Mouse (Mus musculus): ENCODE results near the gene Mical3. TPM values are rescaled to one million over a fixed set of nuclear protein-coding genes. Genes with fewer than 3 reads are reported as not detected.
"Not testable (repeated sequence)": the region's sequence is repeated elsewhere in the genome, so short reads cannot be mapped to it uniquely, and the experiment has no call there.

The Mical3 gene
- total RNA-seq, 2 experiments from 2014 or later = 137 to 148 TPM

- intact Hi-C loops (cut with DNase I) = no loop called here
- DNase-seq = peak in 1 of 2 experiments; percentile 48
Measured at GRCm38 (mm10) chr6:120914911-120915648, 215.7 kb downstream of the Mical3 start.

DNA sequence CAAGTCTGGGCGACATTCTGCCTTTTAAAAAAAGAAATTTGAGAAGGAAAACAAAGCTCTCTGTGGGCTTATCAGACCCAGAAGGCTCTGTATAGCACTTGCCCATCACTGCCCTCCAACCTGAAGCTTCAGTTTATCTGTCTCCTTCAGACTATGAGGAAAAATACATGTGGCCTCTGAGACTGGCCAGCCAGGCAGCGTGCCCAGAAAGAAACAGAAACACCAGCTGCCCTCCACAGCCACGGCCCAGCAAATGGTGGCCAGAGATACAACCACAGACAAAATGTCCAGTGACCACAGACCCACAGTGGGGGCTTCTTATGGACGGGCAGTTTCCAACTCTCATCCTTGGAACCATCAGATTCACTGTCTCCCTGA is 216.3 kb downstream of the Mical3 start:
- DNase-seq = no peak
- intact Hi-C loops (cut with DNase I) = no loop called here

DNA sequence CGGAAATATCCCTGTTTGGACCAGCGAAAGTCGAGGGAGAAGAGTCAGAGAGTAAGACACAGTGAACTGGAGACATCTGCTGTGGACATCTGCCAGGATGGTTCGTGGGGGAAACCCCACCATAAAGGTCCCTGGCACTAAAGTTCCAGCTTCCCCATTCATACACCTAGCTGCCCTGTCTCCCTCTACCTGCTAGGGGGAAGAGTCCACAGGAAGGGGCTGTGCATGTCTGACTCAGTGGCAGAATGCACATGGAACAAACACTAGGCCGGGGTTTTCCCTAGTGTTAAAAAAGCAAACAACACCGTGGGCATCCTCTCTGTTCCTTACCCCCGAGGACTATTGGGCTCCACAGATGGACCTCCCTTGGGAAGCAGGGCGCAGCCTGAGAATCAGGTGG is 217.0 kb downstream of the Mical3 start:
- intact Hi-C loops (cut with DNase I) = no loop called here
- DNase-seq = no peak

GRCm38 (mm10) chr6:120912931-120913330 is 217.9 kb downstream of the Mical3 start:
- intact Hi-C loops (cut with DNase I) = no loop called here
- DNase-seq = peak; percentile 45 to 48

DNA sequence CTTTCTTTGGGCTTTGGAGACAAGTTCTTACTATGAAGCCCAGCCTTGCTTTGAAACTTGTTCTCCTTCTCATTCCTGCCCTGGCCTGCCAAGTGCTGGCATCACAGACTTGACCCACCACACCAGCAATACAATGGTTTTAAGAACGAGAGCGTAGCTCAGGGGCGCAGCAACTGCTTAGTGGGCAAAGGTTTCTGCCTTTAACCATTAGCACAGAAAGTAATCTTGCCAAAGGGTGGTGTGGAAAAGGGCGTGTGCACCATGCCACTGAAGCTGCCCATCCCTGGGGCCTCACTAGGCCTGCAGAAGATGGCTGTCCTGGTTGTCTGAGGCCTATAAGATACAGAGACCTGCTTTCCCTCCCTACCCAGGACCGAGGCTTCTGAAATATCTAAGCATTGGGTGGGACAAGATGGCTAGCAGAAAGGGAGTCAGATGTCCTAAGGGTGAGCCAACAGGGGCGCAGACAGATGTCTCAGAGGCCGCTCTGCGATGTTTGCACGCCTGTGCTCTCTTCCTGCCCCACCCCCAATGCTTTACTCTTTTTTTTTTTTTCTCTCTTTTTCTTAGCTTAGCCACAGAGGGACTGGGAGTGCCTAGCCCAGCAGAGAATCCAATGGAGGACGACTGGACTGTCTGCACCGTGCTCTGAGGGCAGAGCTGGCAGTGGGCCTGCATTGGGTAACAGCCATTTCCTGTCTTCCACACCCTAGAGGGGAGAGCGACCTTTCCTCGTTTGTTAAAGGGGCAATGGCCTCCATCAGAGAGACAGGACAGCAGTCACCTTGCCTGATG is 219.4 kb downstream of the Mical3 start:
- intact Hi-C loops (cut with DNase I) = no loop called here
- DNase-seq = peak; percentile 38 to 49

- DNase-seq = no peak
- intact Hi-C loops (cut with DNase I) = no loop called here
Measured at GRCm38 (mm10) chr6:120909501-120909900, 221.3 kb downstream of the Mical3 start.

- intact Hi-C loops (cut with DNase I); DNase-seq: not testable (repeated sequence)
Measured at GRCm38 (mm10) chr6:120907876-120908597, 222.8 kb downstream of the Mical3 start.

DNA sequence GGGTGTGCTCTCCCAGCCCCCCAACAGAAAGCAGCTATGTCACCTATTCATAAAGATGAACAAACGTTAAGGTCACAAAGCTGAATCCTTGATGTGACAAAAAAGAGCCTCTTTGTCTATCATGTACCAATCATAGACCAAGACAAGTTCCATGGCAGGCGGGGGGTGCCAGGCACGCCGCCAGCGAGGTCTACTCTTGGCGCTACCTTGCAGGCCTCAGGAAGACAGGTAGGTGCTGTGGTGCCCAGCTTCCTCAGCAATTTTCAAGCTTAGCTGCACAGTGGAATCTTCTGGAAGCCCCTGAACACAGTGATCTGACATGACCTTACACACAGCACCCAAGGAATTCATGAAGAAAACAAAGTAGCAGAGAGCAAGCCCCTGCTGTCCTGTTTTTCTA is 224.3 kb downstream of the Mical3 start:
- DNase-seq = no peak
- intact Hi-C loops (cut with DNase I) = no loop called here

DNA sequence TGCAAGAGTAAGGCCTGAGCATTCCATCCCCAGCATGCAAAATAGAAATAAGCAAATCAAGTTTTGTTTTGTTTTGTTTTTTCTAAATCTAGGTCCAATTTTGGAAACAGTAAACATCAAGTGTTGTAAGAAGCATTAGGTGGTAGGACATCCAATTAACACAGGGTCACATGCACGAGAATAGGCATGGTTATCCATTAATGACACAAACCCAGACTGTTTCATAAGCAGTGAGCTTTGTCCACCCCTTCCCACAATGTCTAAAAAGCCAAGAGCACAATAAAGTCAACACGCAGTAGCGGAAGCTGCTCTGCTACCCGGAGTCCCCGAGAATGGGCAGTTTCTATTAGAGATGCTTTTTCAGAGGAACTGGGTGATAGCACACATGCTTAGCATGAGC is 225.7 kb downstream of the Mical3 start:
- intact Hi-C loops (cut with DNase I) = no loop called here
- no peak for DNase-seq

DNA sequence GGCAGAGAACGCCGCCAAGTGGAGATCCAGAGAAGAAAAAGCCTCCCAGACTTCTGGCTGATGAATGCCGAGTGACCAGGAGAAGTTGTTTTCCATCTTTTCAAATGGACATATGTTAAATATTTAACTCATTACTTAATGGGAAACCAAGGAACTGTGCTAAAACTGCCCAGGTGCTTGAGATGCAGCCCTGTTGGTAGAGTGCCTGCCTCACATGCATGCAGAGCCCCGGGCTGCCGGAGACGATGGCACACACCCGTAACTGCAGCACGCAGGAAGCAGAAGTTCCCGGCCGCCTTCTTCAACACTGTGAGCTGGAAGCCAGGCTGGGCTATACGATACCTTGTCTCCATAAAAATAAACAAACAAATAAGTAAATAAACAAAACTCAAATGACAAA is 226.8 kb downstream of the Mical3 start:
- intact Hi-C loops (cut with DNase I) = loop anchor here (5.0 kb wide), 1 partner anchor 228 kb away; the partner anchor contains the start of gene Mical3
- DNase-seq = no peak

DNA sequence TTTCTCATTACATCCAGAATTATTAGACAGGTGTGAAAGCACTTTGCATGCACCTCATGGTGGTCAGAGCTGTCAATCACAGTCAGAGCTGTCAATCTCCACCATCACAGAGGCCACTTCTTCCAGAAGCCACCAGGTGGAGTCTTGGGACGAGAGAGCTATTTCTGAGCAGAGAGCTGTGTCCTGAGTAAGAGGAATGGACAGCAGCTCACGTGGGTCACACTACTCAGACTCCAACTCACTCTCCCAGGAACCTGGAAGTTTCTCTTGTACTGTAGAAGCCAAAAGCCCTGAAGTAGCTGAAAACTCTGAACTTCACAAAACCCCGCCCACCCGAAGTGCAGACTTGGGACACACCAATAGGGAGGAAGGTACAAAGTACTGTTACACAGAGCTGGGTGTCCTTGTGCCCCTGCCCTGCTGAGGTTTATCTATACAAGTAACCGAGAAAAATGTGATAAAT is 227.3 kb downstream of the Mical3 start:
- DNase-seq = peak; percentile 41 to 62
- intact Hi-C loops (cut with DNase I) = loop anchor here (5.0 kb wide), 1 partner anchor 229 kb away; the partner anchor contains the start of gene Mical3

DNA sequence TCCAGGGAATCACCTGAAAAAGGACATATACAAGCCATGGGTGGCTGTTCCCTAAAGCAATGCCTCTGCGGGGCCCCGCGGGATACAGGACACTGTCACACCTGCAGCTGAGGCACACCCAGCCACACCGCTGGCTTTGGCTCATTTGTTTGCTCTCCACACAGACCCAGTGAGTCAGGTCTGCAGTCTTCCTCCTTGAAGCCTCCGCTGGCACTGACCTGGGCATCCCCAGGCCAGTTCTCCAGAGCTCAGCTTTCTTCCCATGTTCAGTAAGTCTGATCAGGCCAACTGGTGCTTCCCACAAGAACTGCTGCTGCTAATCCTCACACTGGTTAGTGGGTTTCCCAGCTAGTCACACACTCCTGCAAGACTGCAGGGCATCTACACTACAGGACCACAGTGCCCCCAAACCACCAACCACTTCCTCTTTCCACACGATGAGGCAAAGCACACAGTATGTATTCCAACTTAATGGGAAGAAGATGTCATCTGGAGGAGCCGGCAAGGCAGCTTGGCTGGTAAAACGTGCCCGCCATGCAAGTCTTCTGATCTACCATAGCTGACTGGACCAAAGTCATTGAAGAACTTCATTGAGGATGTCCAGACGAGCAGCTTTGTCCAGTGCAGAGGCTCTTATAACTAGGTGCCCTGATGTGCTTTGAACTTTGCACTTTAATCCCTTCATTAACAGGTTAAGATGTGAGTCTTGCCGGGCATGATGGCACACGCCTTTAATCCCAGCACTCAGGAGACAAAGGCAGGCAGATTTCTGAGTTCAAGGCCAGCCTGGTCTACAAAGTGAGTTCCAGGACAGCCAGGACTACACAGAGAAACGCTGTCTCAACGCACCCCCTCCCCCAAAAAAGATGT is 228.8 kb downstream of the Mical3 start:
- no peak for DNase-seq
- intact Hi-C loops (cut with DNase I) = loop anchor here (5.0 kb wide), 1 partner anchor 230 kb away; the partner anchor contains the start of gene Mical3

DNA sequence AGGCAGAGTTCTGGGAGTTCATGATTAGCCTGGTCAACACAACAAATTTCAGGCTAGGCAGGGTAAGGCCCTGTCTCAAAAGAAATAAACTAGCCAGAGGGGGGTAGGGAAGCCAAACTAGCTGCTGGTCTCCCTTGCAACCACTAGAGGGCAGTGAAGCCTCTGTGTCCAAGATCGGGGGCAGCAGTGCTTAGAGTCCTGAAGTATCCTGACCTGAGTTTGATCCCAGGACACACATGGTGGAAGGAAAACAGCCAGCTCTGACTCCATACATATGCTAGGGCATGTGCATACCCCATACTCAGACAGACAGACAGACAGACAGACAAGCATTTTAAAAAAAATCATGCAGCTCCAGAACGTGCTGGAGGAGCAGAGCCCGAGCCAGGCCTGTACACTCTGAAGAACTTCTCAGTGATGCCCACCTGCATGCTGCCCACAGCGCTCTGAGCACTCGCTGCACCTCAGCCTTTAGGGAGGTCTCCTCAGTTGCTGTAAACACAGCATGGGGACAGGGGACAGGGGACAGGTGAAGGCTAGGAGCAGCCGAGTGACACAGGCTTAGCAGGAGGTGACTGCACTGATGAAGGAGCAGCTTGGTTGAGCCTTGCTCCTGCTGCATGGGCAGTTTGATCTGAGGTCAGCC is 232.5 kb downstream of the Mical3 start:
- intact Hi-C loops (cut with DNase I) = loop anchor here (2.0 kb wide), 2 partner anchors 58 to 280 kb away; no protein-coding TSS in a partner anchor

GRCm38 (mm10) chr6:120894524-120894923 is 236.3 kb downstream of the Mical3 start:
- DNase-seq = no peak
- intact Hi-C loops (cut with DNase I) = no loop called here

More for the DNA sequence above, 232.5 kb downstream of the Mical3 start:
- peak; percentile 40 to 64 for DNase-seq

GRCm38 (mm10) chr6:120894089-120894488 is 236.7 kb downstream of the Mical3 start:
- DNase-seq = no peak
- intact Hi-C loops (cut with DNase I) = no loop called here

DNA sequence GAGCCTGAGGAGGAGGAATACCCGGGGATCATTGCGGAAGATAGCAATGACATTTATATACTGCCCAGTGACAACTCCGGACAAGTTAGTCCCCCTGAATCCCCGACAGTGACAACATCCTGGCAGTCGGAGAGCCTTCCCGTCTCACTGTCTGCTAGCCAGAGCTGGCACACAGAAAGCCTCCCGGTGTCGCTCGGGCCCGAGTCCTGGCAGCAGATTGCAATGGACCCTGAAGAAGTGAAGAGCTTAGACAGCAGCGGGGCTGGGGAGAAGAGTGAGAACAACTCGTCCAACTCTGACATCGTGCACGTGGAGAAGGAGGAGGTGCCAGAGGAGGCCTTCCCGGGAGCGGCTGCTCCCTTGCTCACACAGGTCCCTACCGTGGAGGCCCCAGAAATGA is 244.1 kb downstream of the Mical3 start:
- DNase-seq = no peak
- intact Hi-C loops (cut with DNase I) = no loop called here

DNA sequence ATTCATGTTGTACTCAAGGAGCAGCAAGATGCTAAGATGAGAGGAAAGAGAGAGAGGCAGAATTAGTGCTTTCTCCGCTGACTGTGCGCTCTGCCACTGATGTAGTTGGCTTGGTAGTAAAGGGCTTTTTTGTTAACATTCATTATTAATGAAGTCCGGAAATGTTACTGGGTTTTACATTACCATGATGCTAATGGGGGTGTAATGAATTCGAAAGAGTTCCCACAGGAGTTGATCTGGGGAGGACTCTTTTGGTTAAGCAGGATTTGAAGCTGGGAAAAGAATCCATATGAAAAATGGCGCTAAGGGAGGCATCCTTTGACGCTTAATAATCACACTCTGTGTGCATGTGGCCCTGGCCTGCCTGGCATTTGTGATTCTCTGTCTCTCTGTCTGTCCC is 246.4 kb downstream of the Mical3 start:
- intact Hi-C loops (cut with DNase I) = no loop called here
- DNase-seq = no peak
